Mouse (Mus musculus): ENCODE results near the gene Ttc17.

Gene Ttc17

GRCm38 (mm10) chr2:94381057-94381647, 25.3 kb downstream of the Ttc17 start:
- no peak for DNase-seq (ENCODE audit: inconsistent age in 2 of 2, low spot score in 1 of 2)

GRCm38 (mm10) chr2:94378678-94379077, 27.8 kb downstream of the Ttc17 start:
- no peak for DNase-seq (ENCODE audit: inconsistent age in 2 of 2, low spot score in 1 of 2)

- peak in 1 of 2 experiments; percentile 60 for DNase-seq (ENCODE audit: inconsistent age in 2 of 2, low spot score in 1 of 2)
Observed at GRCm38 (mm10) chr2:94371093-94371492, 35.4 kb downstream of the Ttc17 start.

GRCm38 (mm10) chr2:94363821-94364220, 42.7 kb downstream of the Ttc17 start:
- DNase-seq (ENCODE audit: inconsistent age in 2 of 2, low spot score in 1 of 2) = peak; percentile 43 to 83

- no peak for DNase-seq (ENCODE audit: inconsistent age in 2 of 2, low spot score in 1 of 2)
Observed at GRCm38 (mm10) chr2:94360398-94360973, 46.0 kb downstream of the Ttc17 start.

GRCm38 (mm10) chr2:94348165-94348591, 58.3 kb downstream of the Ttc17 start:
- peak in 1 of 2 experiments; percentile 60 for DNase-seq (ENCODE audit: inconsistent age in 2 of 2, low spot score in 1 of 2)

GRCm38 (mm10) chr2:94346746-94347145, 59.7 kb downstream of the Ttc17 start:
- DNase-seq (ENCODE audit: inconsistent age in 2 of 2, low spot score in 1 of 2) = peak in 1 of 2 experiments; percentile 49

GRCm38 (mm10) chr2:94344624-94345023, 61.9 kb downstream of the Ttc17 start:
- DNase-seq (ENCODE audit: inconsistent age in 2 of 2, low spot score in 1 of 2) = no peak

- DNase-seq (ENCODE audit: inconsistent age in 2 of 2, low spot score in 1 of 2) = no peak
Observed at GRCm38 (mm10) chr2:94343290-94344285, 62.9 kb downstream of the Ttc17 start.

- no peak for DNase-seq (ENCODE audit: inconsistent age in 2 of 2, low spot score in 1 of 2)
Observed at GRCm38 (mm10) chr2:94340769-94341168, 65.7 kb downstream of the Ttc17 start.

GRCm38 (mm10) chr2:94339495-94339894, 67.0 kb downstream of the Ttc17 start:
- DNase-seq (ENCODE audit: inconsistent age in 2 of 2, low spot score in 1 of 2) = no peak

- no peak for DNase-seq (ENCODE audit: inconsistent age in 2 of 2, low spot score in 1 of 2)
Observed at GRCm38 (mm10) chr2:94336336-94336735, 70.2 kb downstream of the Ttc17 start.

- no peak for DNase-seq (ENCODE audit: inconsistent age in 2 of 2, low spot score in 1 of 2)
Observed at GRCm38 (mm10) chr2:94334742-94335046, 71.8 kb downstream of the Ttc17 start.

GRCm38 (mm10) chr2:94333841-94334741, 72.4 kb downstream of the Ttc17 start:
- DNase-seq (ENCODE audit: inconsistent age in 2 of 2, low spot score in 1 of 2) = peak in 1 of 2 experiments; percentile 46

- no peak for DNase-seq (ENCODE audit: inconsistent age in 2 of 2, low spot score in 1 of 2)
Observed at GRCm38 (mm10) chr2:94333086-94333485, 73.4 kb downstream of the Ttc17 start.

- DNase-seq (ENCODE audit: inconsistent age in 2 of 2, low spot score in 1 of 2) = no peak
Observed at GRCm38 (mm10) chr2:94329336-94329735, 77.2 kb downstream of the Ttc17 start.

- DNase-seq (ENCODE audit: inconsistent age in 2 of 2, low spot score in 1 of 2) = no peak
Observed at GRCm38 (mm10) chr2:94327836-94328235, 78.7 kb downstream of the Ttc17 start.

GRCm38 (mm10) chr2:94319780-94320179, 86.7 kb downstream of the Ttc17 start:
- no peak for DNase-seq (ENCODE audit: inconsistent age in 2 of 2, low spot score in 1 of 2)

- DNase-seq (ENCODE audit: inconsistent age in 2 of 2, low spot score in 1 of 2) = no peak
Observed at GRCm38 (mm10) chr2:94316526-94316925, 90.0 kb downstream of the Ttc17 start.

GRCm38 (mm10) chr2:94303984-94304383, 102.5 kb downstream of the Ttc17 start:
- no peak for DNase-seq (ENCODE audit: inconsistent age in 2 of 2, low spot score in 1 of 2)

GRCm38 (mm10) chr2:94302393-94302792, 104.1 kb downstream of the Ttc17 start:
- no peak for DNase-seq (ENCODE audit: inconsistent age in 2 of 2, low spot score in 1 of 2)

Measured in adrenal gland, adult (tissue).